Mouse (Mus musculus) activated CD4-positive, CD25-positive, alpha-beta regulatory T cell, adult 4 months (primary cell): ENCODE data around the gene Gm10322. TPM values are rescaled to one million over a fixed set of nuclear protein-coding genes. Genes with fewer than 3 reads are reported as not detected.

Experiments
- ATAC-seq: one replicate; pipeline ENCODE4 v1.8.0; 2017
- polyA plus RNA-seq, 2 experiments: library from polyadenylated mRNA; unstranded; fragments of 100-300 nt; shearing (Covaris generic); gene quantifications; one replicate each; pipeline ENCODE4 v1.2.1; 2017

Gm10322 gene
- polyA plus RNA-seq, 2 experiments from 2014 or later = not detected

GRCm38 (mm10) chr10:59665503-59666291 lies 49.8 kb downstream of the Gm10322 start:
- ATAC-seq = no peak

Other genes starting within 250 kb of the Gm10322 start
- gene Gm10273, start 220.4 kb upstream of the Gm10322 start, polyA plus RNA-seq = 10 to 100 TPM; 37.3 to 71.3 TPM
- gene Pla2g12b, start 212.4 kb upstream of the Gm10322 start, polyA plus RNA-seq = not detected
- gene Oit3, start 174.3 kb upstream of the Gm10322 start, polyA plus RNA-seq = not detected
- gene Mcu, start 629 bp downstream of the Gm10322 start, polyA plus RNA-seq = 10 to 100 TPM; 23.2 to 30.5 TPM
- 10 to 100 TPM; 37.4 to 44.5 TPM for gene Micu1, start 86.4 kb downstream of the Gm10322 start, polyA plus RNA-seq